Mouse (Mus musculus) embryonic fibroblast, embryonic 13.5 days (primary cell): ENCODE measurements around the gene A930009A15Rik. TPM values are rescaled to one million over a fixed set of nuclear protein-coding genes. Genes with fewer than 3 reads are reported as not detected.

Source experiments
- H3K27ac ChIP-seq: 2 replicates; pipeline ENCODE4 v1.5.1; 2012; ENCODE audit warnings: low read length, control low read depth, inconsistent platforms; ENCODE audit not compliant: insufficient read depth
- H3K4me1 ChIP-seq: 2 replicates; pipeline ENCODE4 v1.6.1; 2011; ENCODE audit warnings: low read length; ENCODE audit not compliant: control insufficient read depth, insufficient read depth
- H3K4me3 ChIP-seq: 2 replicates; pipeline ENCODE4 v1.5.1; 2011; ENCODE audit warnings: mild to moderate bottlenecking, control low read depth, low read length; ENCODE audit not compliant: insufficient read depth
- CTCF ChIP-seq: IDR thresholded peaks from 2 replicates; pipeline ENCODE4 v1.5.1; 2011; ENCODE audit warnings: mild to moderate bottlenecking, control low read depth, low read length, moderate library complexity, borderline replicate concordance; ENCODE audit not compliant: insufficient read depth
- POLR2A ChIP-seq: IDR thresholded peaks from 2 replicates; pipeline ENCODE4 v1.6.1; 2011; ENCODE audit warnings: low read depth, mild to moderate bottlenecking, control low read depth, low read length, moderate library complexity
- polyA plus RNA-seq: library from polyadenylated mRNA; stranded (reverse); fragments of >200 nt; gene quantifications from 2 replicates; pipeline ENCODE4 v1.2.4, GENCODE M21; 2011; ENCODE audit warnings: low read depth; ENCODE audit not compliant: missing spikeins, insufficient read length

A930009A15Rik gene
- polyA plus RNA-seq, 1 experiment: not detected

GRCm38 (mm10) chr10:115593651-115594050 lies 23.9 kb downstream of the A930009A15Rik start:
- H3K4me3 ChIP-seq: no peak overlapping the region

GRCm38 (mm10) chr10:115595748-115596147 lies 26.0 kb downstream of the A930009A15Rik start:
- Histone ChIP-seq H3K27ac (no peak overlapping the region), H3K4me3 (no peak overlapping the region), H3K4me1 (no peaks in the 10 kb centered on the region; the same call in 1 of the 2 replicates)
- TF ChIP-seq CTCF: no peak
- no peak for TF ChIP-seq POLR2A

More at GRCm38 (mm10) chr10:115593651-115594050, 23.9 kb downstream of the A930009A15Rik start:
- TF ChIP-seq POLR2A: no peak
- TF ChIP-seq CTCF: no peak
- Histone ChIP-seq H3K4me1 (no peaks in the 10 kb centered on the region; the same call in 1 of the 2 replicates), H3K27ac (no peak overlapping the region)

GRCm38 (mm10) chr10:115617456-115618287 lies 47.9 kb downstream of the A930009A15Rik start:
- H3K27ac ChIP-seq: no peak overlapping the region
- no peaks in the 10 kb centered on the region for H3K4me1 ChIP-seq
- no peak for TF ChIP-seq CTCF
- TF ChIP-seq POLR2A: no peak
- no peak overlapping the region for H3K4me3 ChIP-seq

GRCm38 (mm10) chr10:115618288-115618856 lies 48.6 kb downstream of the A930009A15Rik start:
- TF ChIP-seq POLR2A (no peak), CTCF (no peak)
- Histone ChIP-seq H3K4me1 (no peaks in the 10 kb centered on the region), H3K27ac (no peak overlapping the region), H3K4me3 (no peak overlapping the region)

- TF ChIP-seq CTCF (no peak), POLR2A (no peak)
- no peak overlapping the region for H3K27ac ChIP-seq
- no peak overlapping the region for H3K4me3 ChIP-seq
- H3K4me1 ChIP-seq: peaks cover 2% of the 10 kb centered on the region
Observed at GRCm38 (mm10) chr10:115623481-115623880, 53.7 kb downstream of the A930009A15Rik start.

- Histone ChIP-seq H3K4me3 (no peak overlapping the region), H3K4me1 (peaks cover 2% of the 10 kb centered on the region), H3K27ac (peak overlapping the region; percentile 38; the same call in 1 of the 2 replicates)
- no peak for TF ChIP-seq CTCF
- no peak for TF ChIP-seq POLR2A
Observed at GRCm38 (mm10) chr10:115623956-115624671, 54.3 kb downstream of the A930009A15Rik start.

GRCm38 (mm10) chr10:115624957-115625356 lies 55.2 kb downstream of the A930009A15Rik start:
- peaks cover 2% of the 10 kb centered on the region for H3K4me1 ChIP-seq
- no peak for TF ChIP-seq CTCF
- no peak for TF ChIP-seq POLR2A
- peak overlapping the region; percentile 47; the same call in 1 of the 2 replicates for H3K27ac ChIP-seq
- H3K4me3 ChIP-seq: no peak overlapping the region

- peak overlapping the region; percentile 75; the same call in 1 of the 2 replicates for H3K27ac ChIP-seq
- no peak for TF ChIP-seq POLR2A
- no peak for TF ChIP-seq CTCF
- peaks cover 2% of the 10 kb centered on the region for H3K4me1 ChIP-seq
- H3K4me3 ChIP-seq: no peak overlapping the region
Observed at GRCm38 (mm10) chr10:115626678-115627077, 56.9 kb downstream of the A930009A15Rik start.

Other genes with a start within 250 kb of the A930009A15Rik start
- 40.7 and 51.5 TPM in 2 replicates for gene Tmem19, start 207.5 kb upstream of the A930009A15Rik start, polyA plus RNA-seq
- gene Thap2, start 185.5 kb upstream of the A930009A15Rik start, polyA plus RNA-seq: 14.0 and 14.4 TPM in 2 replicates
- gene Zfc3h1, start 185.0 kb upstream of the A930009A15Rik start, polyA plus RNA-seq: 97.1 and 120 TPM in 2 replicates
- gene Lgr5, start 17.8 kb downstream of the A930009A15Rik start, polyA plus RNA-seq: 8.7 and 33.3 TPM in 2 replicates
- gene Tspan8, start 246.8 kb downstream of the A930009A15Rik start, polyA plus RNA-seq: not detected in 2 replicates